Mouse (Mus musculus): Measurements from ENCODE around the gene Cd4.

GRCm38 (mm10) chr6:124937493-124937892 lies 49.5 kb upstream of the Cd4 start:
- TF ChIP-seq CTCF (IDR thresholded peaks at IDR 0.05; ENCODE audit: insufficient read depth, low read length), result no peak
- TF ChIP-seq POLR2A (IDR thresholded peaks at IDR 0.05; ENCODE audit: borderline replicate concordance, extremely low read depth, low read depth, low read length), result no peak

Measured in lung, adult 2 months (tissue).